Mouse (Mus musculus) lung, adult 18-20 months (tissue): ENCODE data around the gene St6galnac3.

ENCODE experiments used
- DNase-seq, 2 experiments: peaks; one replicate each; pipeline ENCODE4 v3.0.0; 2022; ENCODE audit warnings: mixed read lengths in 2 of 2

St6galnac3 gene

DNA sequence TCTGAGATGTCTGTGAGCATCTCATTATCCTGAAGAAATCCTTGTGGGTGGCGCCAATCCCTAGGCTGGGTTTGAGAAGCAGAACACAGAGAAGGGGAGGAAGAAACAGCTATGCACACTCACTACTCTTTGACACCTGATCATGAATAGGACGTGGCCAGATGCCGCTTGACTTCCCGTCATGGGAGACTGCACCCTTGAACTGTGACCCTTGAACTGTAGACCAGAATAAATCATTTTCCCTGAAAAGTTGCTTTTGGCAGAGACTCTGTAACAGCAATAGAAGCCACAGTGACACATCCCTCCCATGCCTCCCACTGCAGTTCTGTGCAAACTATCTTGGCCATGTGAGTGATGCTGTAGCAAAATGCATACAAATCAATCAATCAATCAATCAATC, 267.3 kb downstream of the St6galnac3 start:
- no peak for DNase-seq

DNA sequence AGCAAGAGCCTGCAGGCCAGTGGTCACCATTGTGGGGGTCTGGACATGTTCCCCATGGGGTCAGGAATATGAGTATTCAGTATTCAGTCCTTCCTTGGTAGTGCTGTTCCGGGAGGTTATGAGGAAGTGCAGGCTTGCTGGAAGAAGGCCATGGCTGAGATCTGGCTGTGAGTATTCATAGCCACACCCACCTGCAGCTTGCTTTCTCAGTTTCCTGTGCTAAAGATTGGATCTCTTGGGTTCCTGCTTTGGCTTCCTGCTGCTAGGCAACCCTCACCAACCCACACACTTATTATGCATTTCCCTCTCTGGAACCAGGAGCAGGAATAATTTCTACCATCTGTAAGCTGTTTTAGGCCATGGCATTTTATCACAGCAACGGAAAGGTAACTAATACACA, 267.8 kb downstream of the St6galnac3 start:
- peak; percentile 9 to 41 for DNase-seq

DNA sequence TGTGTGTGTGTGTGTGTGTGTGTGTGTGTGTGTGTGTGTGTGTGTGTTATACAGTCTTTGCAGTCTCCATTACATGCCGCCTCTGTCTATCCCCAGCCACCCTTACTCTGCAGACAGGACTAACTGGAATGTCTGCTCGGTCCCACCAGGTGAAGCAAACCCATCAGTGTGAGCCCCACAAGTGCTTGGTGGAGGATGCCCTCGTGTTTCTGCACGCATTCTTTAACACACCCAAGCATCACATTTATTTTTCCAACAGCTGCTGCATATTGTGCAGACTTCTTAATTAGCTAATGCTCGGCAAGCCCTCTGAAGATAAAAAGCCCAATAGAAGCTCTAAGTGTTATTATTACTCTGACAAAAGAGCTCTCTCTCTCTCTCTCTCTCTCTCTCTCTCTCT, 268.7 kb downstream of the St6galnac3 start:
- DNase-seq = no peak

- DNase-seq = no peak
Observed at GRCm38 (mm10) chr3:153453127-153454049, 271.6 kb downstream of the St6galnac3 start.

GRCm38 (mm10) chr3:153452299-153452996, 272.5 kb downstream of the St6galnac3 start:
- DNase-seq = no peak

DNA sequence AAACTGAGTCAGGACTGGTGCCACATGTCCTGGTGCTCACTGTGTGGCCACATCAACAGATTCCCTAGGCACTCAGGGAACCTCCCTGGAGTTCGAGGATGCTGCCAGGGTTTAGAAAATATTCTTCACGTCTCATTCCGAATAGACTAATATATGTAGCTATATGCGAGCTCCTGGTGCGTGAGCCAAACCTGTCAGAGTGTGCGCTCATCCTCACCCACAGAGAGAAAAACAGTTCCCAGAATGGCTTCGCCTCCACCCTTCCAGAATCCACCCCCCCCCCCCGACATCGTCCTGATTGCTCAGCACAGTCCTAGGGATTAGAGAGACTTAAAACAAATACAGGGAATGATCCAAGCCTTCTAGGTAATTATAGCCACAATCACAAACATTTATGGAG, 283.6 kb downstream of the St6galnac3 start:
- no peak for DNase-seq

DNA sequence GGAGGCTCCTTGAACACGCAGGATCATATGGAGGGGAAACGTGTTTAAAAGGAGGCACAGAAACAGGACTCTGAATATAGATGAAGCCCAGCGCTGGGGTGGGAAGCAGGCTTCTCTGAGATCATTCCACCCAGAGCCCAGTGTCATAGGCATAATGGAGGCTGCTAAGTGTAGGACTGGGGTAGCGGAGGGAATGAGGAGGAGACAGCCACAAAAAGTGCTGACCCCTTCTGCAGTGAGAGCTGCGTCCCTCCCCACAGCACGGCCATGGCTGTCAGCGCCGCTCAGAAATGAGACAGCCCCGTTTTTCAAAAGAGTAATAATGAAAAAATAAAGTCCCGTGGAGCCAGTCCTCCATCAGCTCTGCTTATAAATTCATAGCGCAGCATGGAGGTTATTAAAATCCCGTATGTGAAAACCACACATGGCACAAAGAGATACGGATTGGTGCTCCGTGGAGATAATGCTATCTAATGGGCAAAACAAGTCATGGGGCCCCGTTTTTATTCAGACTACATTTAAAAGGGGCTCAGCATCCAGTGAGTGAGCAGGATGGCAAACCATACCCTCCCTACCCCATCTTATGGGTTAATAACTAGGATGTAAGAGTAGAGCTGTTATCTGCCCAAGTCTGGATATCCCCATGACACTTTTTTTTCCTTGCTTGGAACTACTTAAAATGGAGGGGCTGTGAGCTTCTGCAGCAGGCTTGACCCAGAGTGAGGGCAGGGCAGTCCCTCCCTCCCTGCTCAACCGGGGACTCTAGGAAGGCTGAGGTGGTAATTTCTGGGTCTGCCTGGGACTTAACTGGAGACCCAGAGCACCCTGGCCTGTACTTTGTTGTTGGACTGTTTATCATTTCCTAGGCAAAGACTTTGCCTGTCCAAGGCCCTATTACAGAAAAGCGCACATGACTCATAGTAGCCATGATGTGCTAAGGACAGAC, 288.6 kb downstream of the St6galnac3 start:
- no peak for DNase-seq

- DNase-seq = no peak
Observed at GRCm38 (mm10) chr3:153433010-153433409, 292.0 kb downstream of the St6galnac3 start.

- no peak for DNase-seq
Observed at GRCm38 (mm10) chr3:153432053-153432816, 292.7 kb downstream of the St6galnac3 start.

- no peak for DNase-seq
Observed at GRCm38 (mm10) chr3:153429840-153430239, 295.1 kb downstream of the St6galnac3 start.

DNA sequence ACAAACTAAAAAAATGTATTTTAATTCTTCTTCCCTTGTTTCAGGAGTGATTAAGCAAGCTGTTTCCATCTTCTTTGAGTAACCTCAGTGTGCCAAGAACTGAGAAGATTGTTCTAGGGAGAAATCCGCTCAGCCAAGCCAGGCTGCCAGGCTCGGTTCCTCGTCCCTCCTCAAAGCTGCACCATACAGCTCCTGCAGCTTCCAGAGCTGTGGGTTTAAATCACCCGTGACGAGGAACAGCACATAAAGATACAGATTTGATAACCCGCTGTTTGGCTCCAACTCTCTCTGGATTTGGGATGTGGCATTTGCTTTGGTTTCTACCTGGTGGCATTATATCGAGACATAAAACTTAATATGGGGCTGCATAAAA, 303.1 kb downstream of the St6galnac3 start:
- no peak for DNase-seq

- DNase-seq = no peak
Observed at GRCm38 (mm10) chr3:153421060-153421917, 303.7 kb downstream of the St6galnac3 start.

DNA sequence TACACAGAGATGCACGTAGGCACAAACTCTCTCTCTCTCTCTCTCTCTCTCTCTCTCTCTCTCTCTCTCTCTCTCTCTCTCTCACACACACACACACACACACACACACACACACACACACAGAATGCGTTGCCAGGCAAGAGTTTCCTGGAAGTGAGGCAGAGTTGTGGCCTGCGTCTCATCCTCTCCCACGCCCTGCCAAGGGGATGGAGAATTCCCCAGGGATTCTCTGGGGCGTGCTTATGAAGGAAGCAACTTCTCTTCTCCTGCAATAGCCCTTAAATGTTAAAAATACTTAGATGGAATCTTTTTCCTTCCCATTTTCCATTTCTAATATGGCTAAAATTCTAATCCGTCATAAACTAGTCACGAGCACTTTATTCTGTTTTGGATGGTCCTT, 305.6 kb downstream of the St6galnac3 start:
- DNase-seq = no peak

- no peak for DNase-seq
Observed at GRCm38 (mm10) chr3:153417001-153417400, 308.0 kb downstream of the St6galnac3 start.

- DNase-seq = no peak
Observed at GRCm38 (mm10) chr3:153416383-153416782, 308.6 kb downstream of the St6galnac3 start.

DNA sequence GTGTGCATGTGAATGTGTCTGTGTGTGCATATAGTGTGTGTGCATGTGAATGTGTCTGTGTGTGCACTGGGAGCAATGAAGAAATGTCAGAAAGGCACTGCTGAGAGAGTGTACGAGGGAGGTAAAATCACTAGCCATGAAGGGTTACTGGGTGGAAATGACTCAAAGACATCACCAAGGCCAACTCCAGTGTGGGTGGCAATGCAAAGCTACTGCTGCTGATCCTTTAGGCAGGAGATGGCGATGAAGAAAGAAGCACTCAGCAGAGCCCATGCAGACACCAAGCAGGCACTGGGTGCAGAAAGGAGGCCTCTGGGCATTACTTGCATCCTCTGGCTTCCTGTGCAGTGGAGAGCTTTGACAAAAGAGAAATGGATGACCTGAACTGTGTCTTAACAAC, 310.8 kb downstream of the St6galnac3 start:
- no peak for DNase-seq

- no peak for DNase-seq
Observed at GRCm38 (mm10) chr3:153409286-153409685, 315.7 kb downstream of the St6galnac3 start.

GRCm38 (mm10) chr3:153408361-153408760, 316.6 kb downstream of the St6galnac3 start:
- DNase-seq = no peak

- DNase-seq = no peak
Observed at GRCm38 (mm10) chr3:153407698-153408097, 317.3 kb downstream of the St6galnac3 start.

DNA sequence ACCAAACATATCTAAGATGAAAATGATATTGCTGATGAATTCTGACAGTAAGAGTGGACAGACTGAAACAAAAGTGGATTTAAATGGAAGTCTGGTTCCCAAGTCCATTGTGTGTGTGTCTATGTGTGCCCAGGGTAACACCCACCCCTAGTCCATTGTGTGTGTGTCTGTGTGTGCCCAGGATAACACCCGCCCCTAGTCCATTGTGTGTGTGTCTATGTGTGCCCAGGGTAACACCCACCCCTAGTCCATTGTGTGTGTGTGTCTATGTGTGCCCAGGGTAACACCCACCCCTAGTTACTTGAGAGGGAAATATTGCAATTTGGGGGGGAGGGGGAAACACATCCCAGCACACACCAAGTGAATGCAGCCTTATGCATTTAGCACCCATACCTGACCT, 318.1 kb downstream of the St6galnac3 start:
- DNase-seq = no peak

DNA sequence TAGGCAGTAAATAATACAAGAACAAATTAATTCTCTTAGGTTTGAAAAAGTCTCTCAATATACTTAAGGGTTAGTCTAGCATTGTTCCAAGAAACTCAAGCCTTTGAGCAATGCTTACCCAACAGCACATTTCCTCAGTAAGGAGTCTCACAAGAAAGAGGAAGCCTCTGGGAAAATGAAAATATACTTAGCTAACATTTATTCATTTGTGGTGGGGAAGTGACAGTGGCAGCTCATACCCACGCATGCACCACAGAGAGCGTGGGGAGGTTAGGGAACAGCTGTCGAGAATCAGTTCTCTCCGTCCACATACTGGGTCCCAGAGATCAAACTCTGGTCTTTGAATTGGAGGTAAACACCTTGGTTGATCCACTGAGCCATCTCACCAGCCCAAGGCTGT, 318.8 kb downstream of the St6galnac3 start:
- no peak for DNase-seq
